Mouse (Mus musculus) common myeloid progenitor, adult 5-6 weeks (primary cell): ENCODE data around the gene Cplx3. TPM values are rescaled to one million over a fixed set of nuclear protein-coding genes. Genes with fewer than 3 reads are reported as not detected.

Experiments
- ATAC-seq: replicated peaks from 2 replicates; pipeline ENCODE4 v1.8.0; 2016; ENCODE audit warnings: low read depth, mild to moderate bottlenecking, moderate TSS enrichment, inconsistent platforms; ENCODE audit not compliant: poor library complexity, severe bottlenecking
- total RNA-seq: library from RNA; stranded (forward); fragments of 200-1000, 187-1606 nt; gene quantifications from 2 replicates; pipeline ENCODE4 v1.2.3, GENCODE M21; 2017

Cplx3 gene
- total RNA-seq, 1 experiment from 2014 or later, result not detected

DNA sequence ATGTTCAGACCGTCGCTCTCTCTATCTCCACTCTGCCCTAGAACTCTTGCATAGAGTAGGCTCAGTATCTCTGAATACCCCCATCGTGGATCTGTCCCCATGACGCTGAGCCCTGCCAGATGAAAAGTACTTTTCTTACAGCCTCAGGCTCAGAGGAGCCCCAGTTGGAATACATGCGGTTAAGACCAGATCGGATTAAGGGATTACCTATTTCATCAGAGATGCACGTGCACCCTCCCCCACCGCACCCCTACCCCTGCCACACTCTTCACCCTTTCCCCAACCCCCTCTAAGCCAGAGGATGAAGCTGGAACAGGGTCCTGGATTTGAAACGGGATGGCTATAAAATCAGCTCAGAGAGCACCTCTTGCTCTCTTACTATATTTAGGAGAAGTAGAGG, 578 bp downstream of the Cplx3 start:
- ATAC-seq, result no peak

- no peak for ATAC-seq
These were observed 1.2 kb downstream of the Cplx3 start for GRCm38 (mm10) chr9:57604875-57605274.

GRCm38 (mm10) chr9:57602098-57602497, 4.0 kb downstream of the Cplx3 start:
- no peak for ATAC-seq

DNA sequence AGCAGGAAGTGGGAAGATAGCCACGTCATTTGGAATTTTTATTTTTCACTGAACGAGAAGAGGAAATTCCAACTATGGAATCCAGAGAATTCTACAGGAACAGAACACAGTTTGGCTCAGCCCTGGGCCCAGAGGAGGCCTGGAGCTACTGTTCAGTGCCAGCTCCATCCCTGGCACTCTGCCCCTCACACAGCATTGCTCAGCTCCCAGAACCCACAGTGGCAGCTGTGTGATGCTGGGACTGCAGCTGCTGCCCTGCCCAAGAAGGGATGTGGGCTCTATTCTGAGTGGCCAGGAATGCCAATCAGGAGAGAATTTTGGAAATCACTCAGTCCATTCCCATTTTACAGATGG, 4.8 kb downstream of the Cplx3 start:
- no peak for ATAC-seq

DNA sequence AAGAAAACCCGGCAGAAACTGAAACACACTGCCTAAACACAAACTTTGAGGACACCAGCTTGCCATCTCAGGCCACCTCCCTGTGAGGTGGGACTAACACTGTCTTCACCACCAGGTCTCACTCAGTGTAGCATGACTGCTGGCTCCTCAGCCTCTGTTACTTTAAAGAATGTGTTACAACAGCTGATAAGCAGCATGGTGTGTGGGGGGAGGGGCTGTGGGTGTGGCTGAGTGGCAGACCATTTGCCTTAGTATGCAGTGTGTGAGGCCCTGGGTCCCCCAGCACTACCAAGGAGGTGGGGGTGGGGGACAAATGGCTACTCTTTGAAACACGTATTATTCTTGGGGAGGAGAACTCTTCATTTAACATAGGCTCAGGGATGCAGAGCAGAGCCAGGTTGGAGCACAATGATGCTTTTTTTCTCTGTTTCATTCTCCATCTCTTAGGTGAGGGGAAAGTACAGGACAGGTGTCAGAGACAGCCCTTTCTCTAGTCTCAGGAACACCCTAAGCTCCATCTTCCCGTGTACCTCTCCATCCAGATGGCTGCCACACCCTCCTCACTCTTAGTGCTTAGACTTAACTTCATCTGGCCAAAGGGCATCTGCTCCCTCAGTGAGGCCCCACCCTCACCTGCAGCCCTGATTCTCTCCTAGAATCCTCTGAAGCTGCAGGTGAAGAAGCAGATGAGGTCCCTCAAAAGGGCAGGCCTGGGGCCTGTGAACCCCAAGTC, 5.3 kb downstream of the Cplx3 start:
- 0 out of 2 replicates have a peak, but pooled peaks have one; percentile 45 for ATAC-seq

- no peak for ATAC-seq
These were observed 7.1 kb downstream of the Cplx3 start for GRCm38 (mm10) chr9:57598851-57599563.

DNA sequence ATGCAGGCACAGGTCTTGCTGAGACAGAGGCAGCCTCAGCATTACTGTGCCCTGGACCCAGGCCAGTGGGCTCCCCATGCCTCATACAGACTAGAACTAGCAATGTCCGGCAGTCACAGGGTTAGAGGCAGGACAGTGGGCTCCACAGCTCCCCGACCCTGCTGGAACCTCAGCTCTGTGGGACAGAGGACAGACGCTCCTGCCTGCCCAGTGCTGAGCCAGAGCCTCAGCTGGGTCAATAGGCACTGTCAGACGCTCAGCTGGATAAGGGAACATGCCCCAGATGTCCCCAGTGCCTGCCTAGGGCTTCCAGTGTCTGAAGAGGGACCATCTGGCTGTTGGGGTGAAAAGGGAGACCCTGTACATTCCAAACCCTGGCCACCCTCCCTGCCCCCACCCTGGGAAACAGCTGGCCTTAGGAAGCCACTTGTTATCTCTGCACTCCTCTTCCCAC, 8.1 kb downstream of the Cplx3 start:
- no peak for ATAC-seq

- ATAC-seq, result no peak
These were observed 8.8 kb downstream of the Cplx3 start for GRCm38 (mm10) chr9:57597265-57597664.

DNA sequence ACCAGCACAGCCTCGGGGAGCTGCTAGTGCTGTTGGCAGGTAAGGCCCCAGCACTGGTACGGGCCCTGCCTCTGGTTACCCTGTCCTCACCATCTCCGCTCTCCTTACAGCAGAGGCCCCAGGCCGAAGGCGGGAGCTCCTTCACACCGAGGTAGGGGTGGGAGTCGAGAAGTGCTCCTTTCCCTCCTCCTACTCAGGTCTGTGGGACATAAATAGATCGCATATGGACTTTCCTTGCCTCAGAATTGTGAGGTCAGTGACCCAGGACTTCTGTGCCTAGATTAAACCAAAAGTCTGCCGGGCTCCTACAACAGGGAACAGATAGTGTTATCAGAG, 11.9 kb downstream of the Cplx3 start:
- ATAC-seq, result no peak

DNA sequence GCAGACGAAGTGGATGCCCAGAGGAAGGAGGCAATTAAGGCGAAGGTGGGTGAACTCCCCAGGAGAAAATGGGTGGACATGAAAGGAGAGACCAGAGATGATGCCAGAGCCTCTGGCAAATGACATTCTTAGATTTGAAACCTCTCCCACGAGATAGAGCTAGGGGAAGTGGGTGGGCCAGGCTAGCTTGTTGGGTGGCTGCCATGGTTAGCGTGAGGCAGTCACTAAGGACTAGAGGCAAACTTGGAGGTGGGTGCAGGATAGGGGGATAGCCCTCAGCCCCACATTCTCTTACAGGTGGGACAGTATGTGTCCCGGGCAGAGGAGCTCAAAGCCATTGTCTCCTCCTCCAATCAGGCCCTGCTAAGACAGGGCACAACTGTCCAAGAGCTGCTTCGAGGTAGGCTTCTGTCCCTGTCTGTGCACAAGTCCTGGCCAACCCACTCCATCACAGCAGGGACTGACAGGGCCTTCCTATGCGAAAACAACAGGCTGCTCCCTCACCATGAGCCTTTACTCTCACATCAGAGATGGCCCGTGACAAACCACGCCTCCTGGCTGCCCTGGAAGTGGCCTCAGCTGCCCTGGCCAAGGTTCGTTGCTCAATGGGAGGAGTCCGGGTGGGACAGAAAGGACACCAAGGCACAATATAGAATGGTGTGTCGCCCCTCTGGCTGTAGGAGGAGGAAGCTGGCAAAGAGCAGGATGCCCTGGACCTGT, 12.5 kb downstream of the Cplx3 start:
- no peak for ATAC-seq

- ATAC-seq, result no peak
These were observed 15.4 kb downstream of the Cplx3 start for GRCm38 (mm10) chr9:57590726-57591125.

GRCm38 (mm10) chr9:57589224-57590126, 16.6 kb downstream of the Cplx3 start, which contains the start of gene Ulk3:
Gene Ulk3, plus strand, starts transcription at chr9:57589452.
- ATAC-seq, result peak; percentile 85

DNA sequence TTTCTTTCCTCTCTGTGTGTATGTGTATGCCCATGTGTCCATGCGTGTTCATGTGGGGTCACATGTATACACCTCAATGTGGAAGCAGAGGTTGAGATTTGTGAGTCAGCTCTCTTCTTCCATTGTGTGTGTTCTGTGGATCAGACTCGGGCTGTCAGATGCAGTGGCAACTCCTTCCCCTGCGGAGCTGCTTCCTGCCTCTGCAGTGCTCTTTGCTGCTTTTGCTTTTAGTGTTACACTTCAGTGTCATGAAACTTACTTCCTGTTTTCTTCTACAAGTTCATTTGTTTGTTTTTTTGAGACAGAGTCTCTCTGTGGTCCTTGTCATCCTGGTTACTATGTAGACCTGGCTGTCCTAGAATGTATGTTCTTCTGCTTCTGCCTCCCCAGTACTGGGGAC, 21.1 kb downstream of the Cplx3 start:
- ATAC-seq, result no peak

DNA sequence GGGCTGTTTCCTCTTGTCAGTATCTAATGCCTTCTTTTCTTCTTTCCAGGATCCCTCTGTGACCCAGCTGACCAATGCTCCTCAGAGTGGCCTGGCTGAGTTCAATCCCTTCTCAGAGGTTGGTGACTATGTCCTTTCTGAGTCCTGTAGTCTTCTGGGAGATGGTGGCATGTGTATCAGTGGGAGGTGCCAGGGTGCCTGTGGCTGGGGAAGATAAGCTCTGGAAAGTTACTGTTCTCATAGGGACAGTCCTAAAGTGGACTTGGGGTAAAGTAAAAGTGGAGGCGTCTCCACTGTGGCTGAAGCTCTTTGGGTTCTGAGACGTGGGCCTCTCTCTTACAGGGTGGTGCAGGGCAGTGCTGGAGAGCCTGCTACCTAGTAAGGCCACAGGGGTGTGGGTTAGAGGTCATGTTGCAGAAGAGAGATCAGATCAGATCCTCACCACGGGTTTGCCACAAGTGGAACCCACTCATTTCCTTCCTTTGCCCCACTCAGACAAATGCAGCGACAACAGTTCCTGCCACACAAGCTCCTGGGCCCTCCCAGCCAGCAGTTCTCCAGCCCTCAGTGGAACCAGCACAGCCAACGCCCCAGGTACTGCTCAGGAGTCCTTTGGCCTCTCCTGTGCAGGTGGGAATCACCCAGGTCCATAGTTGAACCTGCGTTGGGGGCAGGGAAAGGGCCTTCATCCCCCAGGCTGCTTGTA, 28.8 kb downstream of the Cplx3 start:
- peak; percentile 81 for ATAC-seq

- no peak for ATAC-seq
These were observed 30.5 kb downstream of the Cplx3 start for GRCm38 (mm10) chr9:57575577-57575976.

DNA sequence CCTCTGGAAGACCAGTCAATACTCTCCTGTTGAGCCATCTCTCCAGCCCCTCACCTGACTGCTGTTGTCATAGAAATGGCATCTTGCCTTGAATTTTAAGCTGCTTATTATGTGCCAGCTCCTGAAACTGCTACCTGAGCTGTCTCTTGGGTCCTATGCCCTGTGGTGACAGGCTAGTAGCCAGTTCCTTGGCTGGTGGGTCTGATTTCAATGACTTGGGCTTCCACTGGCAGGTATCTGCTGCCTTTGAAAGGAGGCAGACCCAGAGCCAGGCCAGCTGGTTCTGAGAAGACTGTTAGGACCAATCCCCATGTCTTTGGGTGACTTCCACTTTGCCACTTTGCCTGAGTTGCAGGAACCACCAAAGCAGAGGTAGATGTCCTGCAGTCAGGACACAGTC, 31.7 kb downstream of the Cplx3 start:
- ATAC-seq, result no peak

GRCm38 (mm10) chr9:57568500-57568899, 37.6 kb downstream of the Cplx3 start:
- ATAC-seq, result no peak

DNA sequence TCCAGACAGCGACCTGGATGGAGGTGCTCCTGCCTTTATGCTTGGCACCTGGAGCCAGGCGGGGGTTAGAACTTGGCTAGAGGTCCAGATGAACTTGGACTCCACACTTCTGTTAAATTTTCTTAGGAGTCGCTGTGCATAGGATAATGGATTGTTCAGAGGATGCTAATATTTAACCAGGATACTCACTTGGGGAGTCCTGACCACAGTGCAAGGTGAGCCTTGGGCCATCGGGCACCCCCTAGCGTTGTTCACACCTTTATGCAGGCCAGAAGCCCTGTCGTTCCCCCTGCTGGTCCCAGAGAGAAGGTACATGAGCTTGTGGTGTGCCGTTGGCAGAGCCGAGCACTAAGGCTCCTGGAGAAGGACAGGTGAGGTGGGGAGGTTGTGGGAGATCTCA, 39.2 kb downstream of the Cplx3 start:
- no peak for ATAC-seq

DNA sequence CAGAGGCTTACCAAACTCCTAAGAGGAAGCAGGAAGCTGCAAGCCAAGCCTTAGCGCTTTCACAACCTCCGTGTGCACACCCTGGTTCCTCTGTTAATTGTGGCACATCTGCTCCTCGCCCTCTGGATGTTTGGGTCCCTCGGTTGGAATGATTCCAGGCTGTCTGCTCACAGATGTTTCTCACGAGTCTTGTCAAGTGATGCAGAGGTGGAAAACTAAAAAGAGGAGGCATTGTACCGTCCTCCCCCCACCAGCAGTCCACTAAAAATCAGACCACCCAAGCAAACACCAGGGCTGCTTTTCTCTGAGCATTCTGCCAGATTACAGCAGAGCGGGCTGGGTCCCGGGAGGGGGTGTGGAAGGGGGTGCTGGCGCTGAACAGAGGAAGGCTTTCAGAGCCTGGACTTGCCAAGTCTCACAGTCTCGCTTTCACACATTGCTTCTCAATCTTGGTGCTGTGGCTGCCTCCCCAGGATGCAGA, 40.3 kb downstream of the Cplx3 start:
- peak; percentile 20 for ATAC-seq
